Mouse (Mus musculus) liver (tissue): ENCODE measurements at regions not wholly inside any gene's neighbourhood (a gene's known extent, or its start where the extent isn't known, plus 50 kb on each side); places are given as distances from the start of the nearest gene placed in this dataset.

Experiments
- DNase-seq: peaks from one replicate; pipeline ENCODE4 v3.0.0-alpha.2; 2020; ENCODE audit warnings: mixed read lengths

DNA sequence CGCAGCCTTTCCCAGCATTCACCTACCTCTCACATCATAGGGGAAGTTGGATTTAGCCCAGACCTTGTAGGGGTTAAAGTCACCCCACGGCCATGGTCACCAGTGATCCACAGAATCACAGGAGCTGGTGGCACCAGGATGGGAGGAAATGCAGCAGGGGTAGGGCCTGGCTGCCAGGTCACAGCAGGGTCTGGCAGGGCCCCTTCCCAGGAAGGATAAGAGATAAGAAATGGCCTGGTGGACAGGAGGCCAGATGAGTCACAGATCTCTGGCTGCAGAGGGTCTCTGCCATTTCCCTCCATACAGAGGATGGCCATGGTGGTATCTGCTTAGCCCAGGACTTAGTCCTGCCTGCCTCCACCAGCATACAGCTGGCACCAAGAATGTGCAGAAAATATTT lies 103.0 kb downstream of the Cstad start:
- DNase-seq, result no peak

DNA sequence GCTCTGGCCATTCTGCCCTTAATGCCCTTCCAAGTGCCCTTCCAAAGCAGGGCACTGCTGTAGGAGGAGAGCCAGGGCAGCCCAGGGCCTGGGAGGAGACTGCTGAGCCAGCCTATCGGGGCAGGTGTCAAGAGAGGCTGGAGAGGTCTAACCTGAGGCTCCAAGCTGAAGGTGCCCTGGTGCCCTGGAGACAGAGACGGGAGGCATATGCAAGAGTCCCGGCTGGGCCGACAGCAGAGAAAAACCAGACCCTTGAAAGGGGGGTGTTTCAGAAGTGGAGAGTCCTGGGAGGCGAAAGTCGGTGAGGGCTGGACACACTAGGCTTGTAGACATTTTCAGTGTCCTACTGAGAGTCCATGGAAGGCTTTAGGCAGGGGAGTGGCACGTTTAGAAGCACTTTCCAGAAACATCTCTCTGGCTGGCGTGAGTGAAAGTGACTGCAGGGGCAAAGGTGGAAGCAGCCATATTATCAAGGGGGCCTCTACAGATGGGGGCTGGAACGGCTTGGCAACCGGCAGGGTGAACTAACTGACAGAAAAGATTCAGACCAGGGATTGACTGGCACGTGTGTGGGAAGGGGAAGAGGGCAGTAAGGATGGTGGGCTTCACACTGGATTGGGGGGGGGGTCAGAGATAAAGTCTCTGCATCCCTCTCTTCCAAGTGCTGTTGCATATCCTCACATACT lies 101.1 kb downstream of the Cstad start:
- no peak for DNase-seq

DNA sequence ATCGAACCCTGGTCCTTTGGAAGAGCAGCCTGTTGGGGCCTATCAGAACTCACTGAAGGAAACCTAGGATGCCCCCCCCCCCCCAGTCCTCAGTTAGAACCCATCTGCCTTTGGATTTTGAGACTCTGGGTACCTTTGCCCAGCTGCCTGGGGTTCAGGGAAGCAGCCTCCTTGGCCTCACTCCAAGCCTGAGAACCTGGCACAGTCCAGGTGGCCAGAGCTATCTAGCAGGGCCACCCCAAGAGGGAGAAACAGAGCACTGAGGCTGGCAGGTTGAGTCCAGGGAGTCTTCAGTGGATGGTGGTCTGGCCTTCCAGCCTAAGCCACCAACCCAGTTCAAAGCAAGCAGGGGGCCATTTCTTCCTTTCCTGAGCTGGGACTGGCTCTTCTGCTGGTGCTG lies 100.2 kb downstream of the Cstad start:
- DNase-seq, result no peak

DNA sequence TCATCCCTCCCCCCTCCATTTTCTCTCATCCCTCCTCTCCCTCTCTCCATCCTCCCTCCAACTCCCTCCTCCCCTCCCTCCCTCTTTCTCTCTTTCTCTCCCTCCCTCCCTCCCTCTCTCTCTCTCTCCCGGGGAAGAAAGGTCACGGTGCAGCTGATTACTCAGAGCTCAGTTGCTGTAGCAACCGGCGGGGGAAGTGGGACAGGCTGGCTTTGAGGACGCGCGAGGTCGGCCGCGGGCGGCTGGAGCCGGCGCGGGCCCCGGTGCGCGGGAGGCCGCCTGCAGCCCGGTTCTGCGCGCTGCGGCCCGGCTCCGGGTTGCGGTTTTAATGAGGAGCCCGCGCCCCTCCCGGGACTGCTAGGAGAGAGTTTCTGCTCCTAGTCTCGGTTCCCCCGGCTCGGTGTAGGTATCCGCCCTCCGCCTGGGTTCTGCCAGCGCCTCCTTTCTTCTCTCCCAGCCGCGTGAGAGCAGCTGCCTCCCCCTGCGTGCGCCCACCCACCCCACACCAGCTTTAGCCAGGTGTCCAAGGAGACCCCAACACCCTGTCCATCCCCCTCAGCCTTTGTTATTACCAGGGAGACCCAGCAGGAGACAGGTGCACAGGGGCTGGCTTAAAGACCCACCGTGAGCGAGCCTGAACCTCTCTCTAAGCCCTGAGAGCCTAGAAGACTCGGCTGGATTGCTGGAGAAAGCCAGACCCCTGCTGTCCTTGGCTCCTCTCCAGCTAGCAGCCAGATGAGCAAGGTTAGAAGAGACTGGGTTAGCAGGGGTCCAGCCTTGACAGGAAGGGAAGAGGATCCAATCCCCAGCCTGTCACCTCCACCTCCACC lies 98.6 kb downstream of the Cstad start:
- peak; percentile 69 for DNase-seq

DNA sequence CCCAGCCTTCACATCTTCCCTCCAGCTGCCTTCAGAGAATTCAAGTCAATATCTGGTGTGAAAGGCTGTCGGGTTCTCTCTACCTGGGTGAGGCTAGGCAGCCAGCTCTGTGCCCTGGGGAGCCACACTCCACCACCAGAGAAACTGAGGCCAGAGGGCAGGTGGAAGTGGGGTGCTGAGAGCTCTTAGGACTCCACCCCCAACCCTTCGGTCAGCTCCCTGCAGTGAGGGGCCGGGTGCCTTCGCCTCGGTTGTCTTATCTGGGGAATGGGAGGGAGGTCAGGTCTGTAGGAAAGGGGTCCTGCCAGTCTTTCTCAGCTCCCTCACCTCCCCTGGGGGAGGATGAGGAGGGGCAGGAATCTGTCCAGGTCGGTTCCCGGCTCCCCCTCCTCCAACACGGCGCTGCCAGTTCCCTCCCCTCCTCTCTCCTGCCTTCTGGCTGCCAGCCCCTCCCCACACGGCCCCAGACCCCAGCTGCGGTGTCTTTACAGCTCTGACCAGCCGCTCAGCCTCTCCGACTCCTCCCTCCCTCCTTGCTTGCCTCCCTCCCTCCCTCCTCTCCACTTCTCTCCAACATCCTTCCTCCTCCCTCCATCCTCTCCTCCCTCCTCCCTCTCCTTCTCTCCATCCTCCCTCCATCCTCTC lies 97.8 kb downstream of the Cstad start:
- peak; percentile 61 for DNase-seq

DNA sequence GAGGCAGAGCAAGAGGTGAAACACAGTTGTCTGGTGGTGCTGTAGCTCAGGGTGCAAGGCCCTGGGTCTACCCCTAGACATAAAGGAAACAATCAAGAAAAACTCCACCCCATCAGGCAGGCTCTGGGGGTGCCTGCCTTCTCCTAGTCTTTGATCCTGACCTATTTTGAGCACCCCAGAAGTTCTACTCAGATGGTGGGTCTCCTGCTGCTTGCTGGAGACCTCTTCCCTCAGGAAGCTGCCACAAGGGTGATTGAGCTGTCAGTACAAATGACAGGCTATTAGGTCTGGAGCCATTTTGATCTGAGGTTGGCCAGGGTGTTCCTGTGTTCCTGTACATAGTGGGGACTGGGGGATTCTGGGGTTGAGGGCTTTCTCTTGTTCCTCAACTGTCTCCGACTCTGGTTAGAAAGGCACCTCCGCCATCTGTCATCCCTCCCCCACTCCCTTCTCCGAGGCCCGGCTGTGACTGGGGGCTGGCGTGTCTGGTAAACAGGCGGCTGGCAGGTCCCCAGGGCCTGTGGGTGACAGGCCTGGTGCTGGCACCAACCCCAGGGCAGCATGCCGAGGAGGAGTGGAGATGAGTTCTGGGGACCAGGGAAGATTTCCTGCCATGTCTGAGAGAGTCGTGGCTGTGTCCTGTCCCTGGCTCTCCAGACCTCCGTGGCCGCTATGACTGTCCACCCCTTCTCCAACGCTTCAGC lies 97.2 kb downstream of the Cstad start:
- DNase-seq, result no peak

DNA sequence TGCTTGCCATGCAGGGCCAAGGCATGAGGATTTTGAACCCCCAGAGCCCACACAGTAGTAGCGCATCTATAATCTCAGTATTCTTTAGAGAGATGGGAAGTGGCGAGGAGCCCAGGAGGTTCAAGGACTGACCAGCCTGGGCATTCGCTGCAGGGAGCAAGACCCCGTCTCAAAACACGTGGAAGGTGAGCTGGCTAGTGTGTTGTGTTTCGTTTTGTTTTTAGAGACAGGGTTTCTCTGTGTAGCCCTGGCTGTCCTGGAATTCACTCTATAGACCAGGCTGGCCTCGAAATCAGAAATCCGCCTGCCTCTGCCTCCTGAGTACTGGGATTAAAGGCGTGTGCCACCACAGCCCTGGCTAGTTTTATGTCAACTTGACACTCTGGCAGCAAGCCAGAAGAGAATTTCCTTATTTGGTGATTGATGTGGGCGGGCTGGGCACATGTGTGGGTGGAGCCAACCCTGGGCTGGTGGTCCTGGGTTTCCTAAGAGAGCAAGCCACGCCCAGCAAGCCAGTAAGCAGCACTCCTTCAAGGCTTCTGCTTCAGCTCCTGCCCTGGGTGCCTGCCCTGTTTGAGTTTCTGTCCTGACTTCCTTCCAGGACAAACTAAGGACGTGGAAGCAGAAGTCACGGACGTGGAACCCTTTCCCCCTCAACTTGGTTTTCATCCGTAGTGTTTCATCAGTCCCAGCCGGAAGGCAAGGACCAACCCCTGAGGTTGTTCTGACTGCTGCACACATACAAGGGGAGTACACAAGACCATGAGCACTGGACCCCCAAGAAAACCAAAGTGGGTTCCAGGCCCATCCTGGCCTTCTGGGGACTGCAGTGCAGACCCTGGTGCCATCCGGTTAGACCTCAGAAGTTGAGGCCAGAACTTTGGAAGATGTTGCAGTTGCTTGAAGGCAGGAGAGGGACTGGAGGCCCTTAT lies 96.4 kb downstream of the Cstad start:
- DNase-seq, result peak; percentile 30

DNA sequence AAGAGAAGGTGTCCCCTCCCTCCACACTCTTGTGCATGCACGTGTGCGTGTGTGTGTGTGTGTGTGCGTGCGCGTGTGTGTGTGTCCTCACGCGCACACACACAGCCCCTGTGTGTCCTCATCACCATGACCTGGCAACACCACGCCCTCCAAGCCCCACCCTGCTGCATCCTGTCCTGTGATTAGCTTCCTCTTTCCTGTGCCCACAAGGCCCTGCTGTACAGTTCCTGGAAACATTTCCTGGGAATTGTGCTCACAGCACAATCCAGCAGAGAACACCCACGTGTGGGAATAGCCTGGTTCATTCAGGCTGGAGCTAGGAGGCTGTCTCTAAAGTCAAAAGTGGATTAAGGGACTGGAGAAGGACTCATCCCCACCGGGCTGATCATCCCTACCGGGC lies 95.5 kb downstream of the Cstad start:
- DNase-seq, result peak; percentile 55

DNA sequence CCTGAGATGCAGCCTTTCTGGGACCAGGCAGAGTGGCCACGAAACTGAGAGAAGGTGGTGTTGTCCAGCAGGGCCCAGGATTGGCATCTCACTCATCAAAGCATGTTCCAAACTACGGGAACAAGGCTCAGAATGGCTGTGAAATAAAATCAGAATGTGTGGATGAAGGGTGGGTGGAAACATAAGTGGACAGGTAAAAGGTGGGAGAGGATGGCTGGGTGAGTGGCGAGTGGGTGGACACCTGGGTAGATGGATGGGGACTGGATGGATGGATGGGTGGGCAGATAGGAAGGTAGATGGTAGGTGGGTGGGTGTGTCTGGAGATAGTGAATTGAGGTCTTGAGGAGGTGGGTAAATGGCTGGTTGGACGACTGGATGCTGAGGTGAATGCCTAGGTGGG lies 93.6 kb downstream of the Cstad start:
- no peak for DNase-seq

DNA sequence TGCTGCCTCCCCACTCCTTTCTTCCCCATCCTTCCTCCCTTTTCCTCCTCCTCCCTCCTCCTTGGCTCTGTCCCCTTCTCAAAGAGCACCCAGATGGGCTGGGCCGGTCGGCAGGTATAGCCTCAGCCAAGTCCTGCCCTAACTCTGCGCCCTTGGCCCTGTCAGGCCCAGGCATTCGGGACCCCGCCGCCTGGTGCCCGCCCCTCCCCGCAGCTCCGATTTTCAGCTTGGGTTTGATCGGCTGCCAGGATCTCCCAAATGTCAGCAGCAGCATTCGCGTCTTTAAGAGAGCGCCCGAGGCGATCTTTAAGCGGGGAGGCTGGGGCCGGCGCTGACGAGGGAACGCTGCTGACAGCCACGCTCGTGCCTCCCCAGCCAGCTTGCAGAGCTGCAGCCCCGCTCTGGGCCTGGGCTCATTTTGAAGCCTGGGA lies 92.3 kb downstream of the Cstad start:
- DNase-seq, result peak; percentile 43

DNA sequence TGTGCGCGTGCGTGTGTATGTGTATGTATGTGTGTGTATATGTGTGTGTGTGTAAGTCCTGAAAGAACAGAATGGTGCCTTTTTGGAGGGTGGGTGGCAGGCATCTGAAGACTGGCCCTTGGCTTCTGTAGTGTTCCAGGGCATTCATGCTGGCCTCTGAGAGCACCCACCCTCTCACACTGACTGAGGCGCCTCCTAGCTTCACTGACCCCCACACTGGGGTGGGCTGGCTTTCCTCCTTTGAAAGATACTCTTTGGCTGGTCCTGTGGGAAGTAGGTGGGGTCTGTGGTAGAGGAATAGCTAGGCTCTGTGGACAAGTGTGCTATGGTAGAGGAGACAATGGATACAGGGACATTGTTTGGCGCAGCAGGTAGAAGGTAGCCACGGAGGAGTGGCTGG lies 91.5 kb downstream of the Cstad start:
- DNase-seq, result no peak

DNA sequence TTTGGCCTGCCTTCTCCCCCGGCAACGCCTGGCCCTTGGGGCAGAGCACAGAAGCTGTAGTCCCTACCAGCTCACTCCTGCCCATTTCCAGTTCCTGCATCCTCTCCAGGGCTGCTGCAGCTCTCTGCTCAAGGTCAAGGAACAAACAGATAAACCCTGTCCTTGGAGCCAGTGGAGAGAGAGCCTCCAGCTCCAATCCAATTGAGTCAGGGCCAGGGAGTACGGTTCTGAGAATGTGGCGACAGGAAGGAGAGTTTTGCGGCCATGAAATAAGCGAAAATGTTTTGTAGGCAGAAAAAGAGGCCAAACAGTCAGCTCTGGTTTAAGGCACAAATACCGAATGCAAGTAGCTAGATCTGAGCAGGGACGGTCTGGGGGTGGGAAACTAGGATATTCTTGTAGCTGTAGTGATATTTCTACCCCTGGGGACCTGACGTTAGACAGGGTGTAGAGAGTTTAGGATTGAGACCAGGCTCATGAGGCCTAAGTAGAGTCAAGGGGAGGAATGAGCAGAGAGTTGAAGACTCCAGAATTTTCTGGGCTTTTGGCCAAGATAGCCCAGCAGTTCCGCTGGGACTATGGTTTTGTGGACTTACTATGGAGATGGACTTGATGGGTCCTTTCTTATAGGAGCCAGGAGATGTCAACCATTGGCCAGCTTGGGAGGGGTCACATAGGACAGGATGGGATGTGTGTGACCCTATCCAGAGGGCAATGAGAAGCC lies 90.5 kb downstream of the Cstad start:
- DNase-seq, result no peak

DNA sequence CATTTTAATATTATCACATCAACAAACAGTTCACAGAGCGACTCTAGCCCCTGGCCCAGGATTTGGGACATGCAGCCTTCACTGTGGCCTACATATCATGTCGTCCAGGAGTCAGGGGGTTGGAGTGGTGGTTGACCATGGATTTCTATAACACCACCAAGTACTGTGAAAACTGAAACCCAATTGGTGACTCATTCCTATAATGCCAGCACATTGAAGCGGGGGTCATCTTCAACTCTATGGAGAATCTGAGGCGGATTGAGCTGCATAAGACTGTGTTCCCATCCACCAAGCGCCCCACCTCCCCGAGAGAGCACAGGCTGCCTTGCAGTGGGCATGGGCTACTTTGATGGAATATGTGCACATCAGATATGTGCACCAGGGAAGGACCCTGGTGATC lies 89.6 kb downstream of the Cstad start:
- no peak for DNase-seq

DNA sequence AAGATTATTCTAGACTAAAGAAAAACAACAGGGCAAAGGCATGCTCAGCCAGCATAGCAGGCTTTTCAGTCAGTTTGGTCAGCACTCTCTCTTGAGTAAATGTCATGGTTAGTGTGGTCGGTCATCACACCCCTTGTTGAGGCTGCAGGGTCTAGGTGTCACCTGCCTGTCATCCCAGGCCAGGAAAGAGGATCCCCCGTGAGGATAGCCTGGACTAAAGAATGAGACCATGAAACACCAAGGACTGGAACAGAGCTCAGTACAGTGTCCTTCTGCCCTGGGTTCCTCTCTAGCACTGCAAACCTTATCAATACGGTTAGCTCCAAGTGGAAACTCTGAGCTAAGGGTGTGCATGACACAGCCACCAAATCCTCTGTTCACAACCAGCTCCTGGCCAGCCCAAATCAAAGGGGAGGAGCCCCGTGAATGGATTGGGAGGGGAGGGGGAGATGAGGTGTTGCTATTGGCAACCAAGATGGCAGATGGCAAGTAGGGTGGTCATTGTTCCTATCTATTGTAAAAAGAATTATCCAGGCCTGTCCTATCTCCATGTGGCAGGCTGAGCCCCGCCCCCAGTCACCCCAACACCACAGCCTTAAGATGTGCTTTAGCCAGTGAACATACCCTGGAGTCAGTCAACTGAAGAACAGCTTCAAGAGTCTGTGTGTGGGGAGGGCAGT lies 87.4 kb downstream of the Cstad start:
- no peak for DNase-seq

DNA sequence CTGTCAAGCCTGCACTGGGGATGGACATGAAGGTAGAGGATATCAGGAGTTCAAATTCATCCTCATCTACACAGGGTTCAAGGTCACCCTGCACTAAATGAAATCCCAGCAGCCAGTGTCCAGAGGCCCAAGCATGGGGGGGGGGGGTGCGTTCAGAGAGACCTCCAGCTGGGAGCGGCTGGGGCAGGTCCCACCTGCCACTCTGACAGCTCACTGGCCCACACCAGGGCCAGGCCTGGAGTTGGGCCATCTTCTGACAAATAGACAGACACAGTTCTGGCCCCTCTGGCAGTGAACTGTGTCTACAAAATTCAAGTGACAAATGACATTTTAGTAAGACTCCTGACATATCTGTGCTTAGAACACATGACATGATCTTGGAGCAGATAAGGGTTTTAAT lies 86.8 kb downstream of the Cstad start:
- no peak for DNase-seq

DNA sequence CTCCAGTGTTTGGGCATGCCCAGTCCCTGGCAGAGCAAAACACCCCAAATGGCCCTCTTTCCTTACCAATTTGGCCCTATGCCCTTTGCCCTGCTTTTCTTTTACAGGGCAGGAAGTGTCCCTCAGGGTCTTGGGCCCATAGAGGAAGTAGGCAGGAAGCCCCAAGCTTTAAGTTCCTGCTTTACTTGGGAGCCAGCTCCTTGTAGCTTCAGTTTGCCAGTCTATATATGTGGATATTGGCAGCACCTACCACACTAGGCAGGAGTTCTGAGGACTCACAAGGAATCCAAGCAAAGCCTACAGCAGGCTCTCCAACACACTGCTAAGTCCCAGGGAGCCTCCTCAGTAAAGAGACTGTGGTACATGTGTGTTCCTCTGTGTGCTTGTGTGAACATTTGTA lies 84.2 kb downstream of the Cstad start:
- DNase-seq, result no peak

DNA sequence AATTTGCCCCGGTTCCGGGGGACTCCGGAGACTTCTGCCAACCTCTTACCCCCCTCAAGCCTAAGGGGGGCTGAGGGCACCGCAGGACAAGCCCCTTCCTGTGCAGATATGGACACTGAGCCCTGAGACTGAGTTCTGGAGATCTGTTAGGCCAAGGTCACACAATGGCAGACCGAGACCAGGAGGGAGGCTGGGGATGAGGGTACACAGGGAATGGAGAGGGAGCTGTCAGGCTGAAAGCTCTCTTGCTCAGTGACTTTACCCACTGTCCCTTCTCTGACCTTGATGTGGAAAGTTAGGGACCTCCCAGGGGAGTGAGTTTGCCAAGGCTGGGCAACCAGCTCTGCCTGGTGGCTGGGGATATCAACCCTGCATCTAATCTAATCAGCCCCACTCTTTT lies 82.7 kb downstream of the Cstad start:
- DNase-seq, result no peak

DNA sequence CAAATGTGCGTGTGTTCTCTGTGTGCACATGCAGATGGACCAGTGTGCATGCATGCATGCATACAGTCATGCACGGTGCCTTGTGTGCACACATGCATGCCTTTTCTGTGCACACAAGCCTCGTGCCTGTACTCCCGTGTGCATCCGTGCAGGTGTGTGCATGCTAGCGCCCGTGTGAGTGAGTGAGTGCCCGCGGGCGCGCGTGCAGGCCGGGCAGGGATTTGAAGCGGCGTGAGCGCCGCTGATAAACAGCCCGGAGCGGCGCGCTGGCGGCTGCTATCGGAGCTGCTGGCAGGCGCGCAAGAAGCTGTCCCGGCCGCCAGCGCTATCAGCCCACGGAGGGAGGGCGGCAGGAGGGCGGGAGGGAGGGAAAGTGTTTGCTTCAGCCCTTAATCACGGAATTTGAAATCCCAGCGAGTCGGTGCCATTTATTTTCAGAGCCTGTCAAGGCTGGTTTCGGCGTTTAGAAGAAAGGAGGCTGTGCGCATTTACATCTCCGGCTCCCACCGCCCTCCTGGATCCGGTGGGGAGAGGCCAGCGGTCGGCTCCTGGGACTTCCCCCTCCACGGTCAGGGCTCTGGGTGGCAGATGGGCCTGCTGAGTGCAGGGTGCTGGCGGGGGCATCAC lies 82.1 kb downstream of the Cstad start:
- DNase-seq, result peak; percentile 66

DNA sequence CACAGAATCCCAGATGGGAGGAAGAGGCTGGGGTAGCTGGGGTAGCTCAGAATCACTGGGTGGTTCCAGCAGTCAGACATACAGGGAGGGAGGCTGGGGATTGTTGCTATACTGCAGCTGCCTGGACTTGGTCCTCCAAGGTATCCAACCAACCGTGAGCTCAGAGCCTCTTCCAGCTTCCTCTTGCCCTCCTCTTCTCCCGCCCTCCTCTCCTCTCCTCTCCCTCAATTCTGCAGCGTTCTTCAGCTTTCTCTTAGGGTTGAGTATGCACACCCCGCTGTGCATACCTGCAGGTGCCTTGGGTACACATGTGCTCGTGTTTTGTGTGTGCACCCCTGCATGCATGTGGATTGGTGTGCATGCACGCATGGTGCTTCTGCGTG lies 81.6 kb downstream of the Cstad start:
- no peak for DNase-seq

DNA sequence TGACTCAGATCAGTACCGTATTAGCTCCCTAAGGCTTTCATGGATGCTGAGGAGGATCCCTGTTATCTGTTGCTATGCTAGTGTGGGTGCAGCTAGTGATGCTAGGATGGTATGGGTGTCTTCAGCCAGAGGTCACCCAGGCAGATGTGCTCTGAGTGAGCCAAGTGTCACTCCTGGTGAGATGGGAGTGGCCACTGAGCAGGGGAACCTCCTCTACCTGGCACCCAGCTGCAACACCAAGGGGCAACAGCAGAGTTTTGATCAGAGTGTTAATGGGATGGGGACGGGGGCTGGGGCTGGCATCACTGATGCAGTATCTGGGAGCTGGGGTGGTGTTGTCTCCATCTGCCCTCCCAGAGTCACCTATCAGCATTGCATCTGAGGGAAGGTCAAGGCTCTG lies 81.0 kb downstream of the Cstad start:
- no peak for DNase-seq
